Mouse (Mus musculus) brain, embryonic 14.5 days (tissue): ENCODE data around the gene Celf1.

Experiments
- CTCF ChIP-seq: fragments of 200-500 bp; IDR thresholded peaks from 2 replicates; pipeline ENCODE4 v1.5.1; 2012; ENCODE audit warnings: inconsistent platforms, mild to moderate bottlenecking, moderate library complexity, borderline replicate concordance; ENCODE audit not compliant: insufficient read depth, insufficient read length; ENCODE audit errors: extremely low read depth
- POLR2A ChIP-seq: fragments of 200-500 bp; IDR thresholded peaks from 2 replicates; pipeline ENCODE4 v1.6.1; 2012; ENCODE audit warnings: mild to moderate bottlenecking, inconsistent platforms, borderline replicate concordance; ENCODE audit not compliant: poor library complexity, insufficient read depth, insufficient read length, severe bottlenecking; ENCODE audit errors: extremely low read depth

DNA sequence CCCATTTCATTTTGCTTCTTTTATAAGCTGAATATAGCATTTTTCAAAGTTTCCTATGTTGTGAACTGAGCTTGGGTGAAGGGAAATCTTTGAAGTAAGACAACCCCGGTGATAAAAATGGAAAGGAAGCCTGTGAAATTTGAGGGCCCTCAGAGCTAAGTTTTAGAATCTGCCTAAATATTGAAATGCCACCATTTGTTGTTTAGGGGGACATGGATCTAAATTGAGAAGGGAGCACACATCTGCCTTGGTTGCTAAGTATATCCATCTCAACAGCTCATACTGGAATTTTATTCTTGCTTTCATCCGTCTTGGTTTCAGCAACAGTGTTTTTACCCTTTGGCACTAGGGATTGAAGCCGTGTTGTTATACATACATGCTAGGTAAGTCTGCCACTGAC lies 45.9 kb downstream of the Celf1 start:
- TF ChIP-seq CTCF = no peak
- TF ChIP-seq POLR2A = no peak
